Mouse (Mus musculus) CH12.LX (cell line): ENCODE data around the gene Tcf7l1.

ENCODE experiments used
- CTCF ChIP-seq, 2 experiments: IDR thresholded peaks in 1 of 2; conservative IDR thresholded peaks in 1 of 2; 2 replicates each; pipeline ENCODE4 v1.5.1; 2011 to 2012; ENCODE audit warnings: low read depth in 2 of 2, low read length in 2 of 2, improper control_type of control experiment in 1 of 2, inconsistent platforms in 1 of 2, mild to moderate bottlenecking in 1 of 2, moderate library complexity in 1 of 2
- ELF1 ChIP-seq: IDR thresholded peaks from 2 replicates; pipeline ENCODE4 v1.6.1; 2014; ENCODE audit warnings: low read depth, mild to moderate bottlenecking, inconsistent platforms, low read length, improper control_type of control experiment
- MYC ChIP-seq: IDR thresholded peaks from 2 replicates; pipeline ENCODE4 v1.6.1; 2011; ENCODE audit warnings: low read depth, mild to moderate bottlenecking, improper control_type of control experiment, low read length
- TCF12 ChIP-seq: IDR thresholded peaks from 2 replicates; pipeline ENCODE4 v1.6.1; 2014; ENCODE audit warnings: low read depth, mild to moderate bottlenecking, inconsistent platforms, low read length, improper control_type of control experiment

DNA sequence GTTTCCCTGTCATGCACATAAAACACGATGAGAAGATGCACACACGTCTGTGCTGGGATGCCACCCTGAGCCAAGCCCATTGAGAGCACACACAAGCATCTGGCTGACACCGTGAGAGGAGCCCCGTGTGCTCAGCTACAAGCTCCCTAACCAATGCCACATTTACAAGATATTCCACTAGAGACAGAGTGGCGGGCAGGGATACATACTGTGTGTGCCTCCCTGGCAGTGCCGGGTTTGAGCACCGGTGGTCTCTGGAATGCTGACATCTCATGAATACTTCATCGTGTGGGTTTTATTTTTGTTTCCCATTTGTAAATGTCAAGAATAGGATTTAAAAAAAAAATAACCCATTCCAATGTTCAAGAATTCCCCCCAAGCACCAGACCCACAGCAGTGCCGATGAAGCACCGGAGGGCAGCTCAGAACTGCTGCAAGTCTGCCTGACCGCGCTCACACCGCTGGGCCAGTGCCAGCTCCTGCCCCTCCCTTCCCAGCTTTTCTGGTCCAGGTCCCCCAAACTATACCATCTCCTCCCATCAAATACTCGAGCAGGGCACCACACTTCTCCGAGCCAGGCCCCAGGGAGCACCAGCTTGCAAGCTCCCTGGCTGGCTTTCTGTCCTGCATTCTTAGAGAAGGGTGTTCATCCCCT, 65.2 kb downstream of the Tcf7l1 start:
- TF ChIP-seq CTCF (conservative IDR thresholded peaks at IDR 0.05 in 1 of 2, IDR thresholded peaks at IDR 0.05 in 1 of 2; ENCODE audit: low read depth in 2 of 2, low read length in 2 of 2) (no peak), TCF12 (no peak), ELF1 (no peak), MYC (no peak)
